Mouse (Mus musculus) myocyte (in vitro differentiated cells): Measurements from ENCODE around the gene Akr1cl.

ENCODE experiments used
- CEBPB ChIP-seq: IDR thresholded peaks from 2 replicates; pipeline ENCODE4 v1.6.1; 2011; ENCODE audit warnings: mild to moderate bottlenecking, moderate library complexity; ENCODE audit not compliant: poor library complexity, insufficient read depth, severe bottlenecking
- E2F4 ChIP-seq: IDR thresholded peaks from one replicate; pipeline ENCODE4 v1.6.1; 2011; ENCODE audit warnings: mild to moderate bottlenecking, control low read depth, moderate library complexity; ENCODE audit not compliant: insufficient read depth
- MAX ChIP-seq: IDR thresholded peaks from one replicate; pipeline ENCODE4 v1.6.1; 2011; ENCODE audit warnings: low read depth, mild to moderate bottlenecking, control low read depth
- POLR2AphosphoS2 ChIP-seq: IDR thresholded peaks from one replicate; pipeline ENCODE4 v1.6.1; 2011; ENCODE audit warnings: low read depth, control low read depth; ENCODE audit not compliant: insufficient read length
- TCF12 ChIP-seq: IDR thresholded peaks from one replicate; pipeline ENCODE4 v1.6.1; 2011; ENCODE audit warnings: mild to moderate bottlenecking, control low read depth; ENCODE audit not compliant: poor library complexity, insufficient read depth, severe bottlenecking
- USF1 ChIP-seq: IDR thresholded peaks from one replicate; pipeline ENCODE4 v1.6.1; 2011; ENCODE audit warnings: low read depth, mild to moderate bottlenecking, control low read depth, moderate library complexity

GRCm38 (mm10) chr1:65063352-65063751, 30.8 kb upstream of the Akr1cl start, which contains the start of gene Crygd:
- TF ChIP-seq USF1 (no peak), CEBPB (no peak), TCF12 (no peak), E2F4 (no peak), MAX (no peak), POLR2AphosphoS2 (no peak)
